Mouse (Mus musculus) cerebellum, adult 2 months (tissue): ENCODE data around the gene Zmpste24.
A peak's percentile ranks its signal among the peaks of the same experiment; 100 is the strongest.

Experiments
- CTCF ChIP-seq: fragments of 200-500 bp; IDR thresholded peaks from 2 replicates; pipeline ENCODE4 v1.5.1; 2011; ENCODE audit warnings: low read depth, mild to moderate bottlenecking, control low read depth, low read length, moderate library complexity, borderline replicate concordance; ENCODE audit not compliant: insufficient read depth
- POLR2A ChIP-seq: fragments of 200-500 bp; IDR thresholded peaks from 2 replicates; pipeline ENCODE4 v1.6.1; 2011; ENCODE audit warnings: low read length, control low read depth, borderline replicate concordance; ENCODE audit not compliant: insufficient read depth

DNA sequence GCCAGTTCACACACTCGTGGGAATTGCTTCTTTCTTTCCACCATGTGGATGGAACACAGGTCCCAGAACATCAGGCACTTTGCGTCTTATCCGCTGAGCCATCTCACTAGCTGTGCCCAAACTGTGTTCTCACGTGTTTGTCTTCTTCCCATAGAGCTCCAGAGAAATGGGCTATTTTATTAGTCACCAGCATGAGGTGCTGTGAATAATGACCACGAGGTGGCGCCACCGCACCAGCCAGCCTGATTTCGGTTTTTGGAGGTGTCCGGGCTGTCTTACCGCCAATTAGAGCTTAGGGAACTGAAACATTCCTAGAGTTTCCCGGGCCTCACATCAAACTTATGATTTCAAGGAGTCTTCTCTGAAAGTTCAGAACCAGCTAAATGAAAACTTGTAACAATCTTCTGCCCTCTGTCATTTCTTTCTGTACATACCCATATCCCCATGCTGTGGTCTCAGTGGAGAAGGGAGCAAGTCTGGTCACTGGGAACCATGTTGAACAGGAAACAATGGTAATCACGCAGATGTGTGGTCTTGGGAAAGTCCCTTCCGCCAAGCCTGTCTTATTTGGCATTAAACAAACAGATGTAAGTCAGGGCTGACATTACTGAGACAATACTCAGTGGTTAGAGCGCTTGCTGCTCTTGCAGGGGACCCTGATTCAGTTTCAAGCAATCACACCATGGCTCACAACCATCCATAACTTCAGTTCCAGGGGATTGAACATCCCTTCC lies 69.2 kb downstream of the Zmpste24 start:
- TF ChIP-seq POLR2A = no peak
- TF ChIP-seq CTCF = peak; percentile 67
